Mouse (Mus musculus) liver, embryonic 11.5 days (tissue): ENCODE measurements around the gene Lsm6. TPM values are rescaled to one million over a fixed set of nuclear protein-coding genes. Genes with fewer than 3 reads are reported as not detected.

ENCODE experiments used
- ATAC-seq: fragments of 200-750 bp; cut with Nextera tagmentation; replicated peaks from 2 replicates; pipeline ENCODE4 v1.8.0; 2017; ENCODE audit warnings: moderate number of reproducible peaks, mild to moderate bottlenecking, moderate TSS enrichment, moderate library complexity; ENCODE audit not compliant: low FRiP score
- DNase-seq: peaks from one replicate; pipeline ENCODE4 v3.0.0-alpha.2; 2017; ENCODE audit warnings: low spot score
- H3K27ac ChIP-seq: fragments of 300-500 bp; sonication (generic); 2 replicates; pipeline ENCODE4 v1.5.1; 2014; ENCODE audit warnings: mild to moderate bottlenecking, low read depth, low read length, control low read depth
- H3K27me3 ChIP-seq: fragments of 300-500 bp; sonication (generic); replicated peaks from 2 replicates; pipeline ENCODE4 v1.6.1; 2014; ENCODE audit warnings: low read length, mixed read lengths; ENCODE audit not compliant: control insufficient read depth, insufficient read depth
- H3K36me3 ChIP-seq: fragments of 300-500 bp; sonication (generic); 2 replicates; pipeline ENCODE4 v1.6.1; 2014; ENCODE audit warnings: mild to moderate bottlenecking, low read length, moderate library complexity, mixed read lengths; ENCODE audit not compliant: control insufficient read depth, insufficient read depth
- H3K4me1 ChIP-seq: fragments of 300-500 bp; sonication (generic); replicated peaks from 2 replicates; pipeline ENCODE4 v1.6.1; 2014; ENCODE audit warnings: low read length, mixed read lengths; ENCODE audit not compliant: control insufficient read depth, insufficient read depth
- H3K4me2 ChIP-seq: fragments of 300-500 bp; sonication (generic); 2 replicates; pipeline ENCODE4 v1.6.1; 2014; ENCODE audit warnings: mild to moderate bottlenecking, control low read depth, moderate library complexity
- H3K4me3 ChIP-seq: fragments of 300-500 bp; sonication (generic); 2 replicates; pipeline ENCODE4 v1.5.1; 2014; ENCODE audit warnings: low read depth, low read length, control low read depth
- H3K9ac ChIP-seq: fragments of 300-500 bp; sonication (generic); 2 replicates; pipeline ENCODE4 v1.6.1; 2014; ENCODE audit warnings: low read depth, low read length, control low read depth
- H3K9me3 ChIP-seq: fragments of 300-500 bp; sonication (generic); 2 replicates; pipeline ENCODE4 v1.6.1; 2016; ENCODE audit warnings: low read length, inconsistent platforms, mixed read lengths; ENCODE audit not compliant: control insufficient read depth
- WGBS: fragments of 180-500 bp; shearing (Covaris S2); extraction: QIAGEN DNeasy Blood & Tissue Kit; methylation state at CpG from one replicate; pipeline ENCODE4 v1.1.7; 2014; 5-methylcytosine and 5-hydroxymethylcytosine counted together
- polyA plus RNA-seq: library from polyadenylated mRNA; unstranded; fragments of >200 nt; fragmentation: Nextera tagmentation; extraction: Ambion mirVana; gene quantifications from 2 replicates; pipeline ENCODE4 v1.2.1, GENCODE M21; 2014

Gene Lsm6
- polyA plus RNA-seq, 1 experiment from 2014 or later, result 224 TPM

- 87% methylated on average over 9 of the region's 9 CpGs for WGBS
- no peaks in the 10 kb centered on the region for H3K9me3 ChIP-seq
- no peak overlapping the region for H3K9ac ChIP-seq
- no peaks in the 10 kb centered on the region for H3K4me1 ChIP-seq
- H3K4me3 ChIP-seq, result no peak overlapping the region
- H3K27me3 ChIP-seq, result no peaks in the 10 kb centered on the region
- H3K27ac ChIP-seq, result no peak overlapping the region
- peaks cover 44% of the 10 kb centered on the region for H3K36me3 ChIP-seq
- no peak overlapping the region for H3K4me2 ChIP-seq
- ATAC-seq (no peak), DNase-seq (no peak)
Measured at GRCm38 (mm10) chr8:78810207-78810675, 10.7 kb downstream of the Lsm6 start.

GRCm38 (mm10) chr8:78809454-78810206 lies 11.3 kb downstream of the Lsm6 start:
- Histone ChIP-seq H3K4me1 (no peaks in the 10 kb centered on the region), H3K27me3 (no peaks in the 10 kb centered on the region), H3K4me3 (no peak overlapping the region), H3K9ac (no peak overlapping the region), H3K4me2 (no peak overlapping the region), H3K36me3 (peaks cover 48% of the 10 kb centered on the region), H3K9me3 (no peaks in the 10 kb centered on the region), H3K27ac (no peak overlapping the region)
- ATAC-seq, result no peak
- 91% methylated on average over 14 of the region's 14 CpGs for WGBS
- DNase-seq, result peak; percentile 4

GRCm38 (mm10) chr8:78808888-78809287 lies 12.1 kb downstream of the Lsm6 start:
- Histone ChIP-seq H3K9ac (no peak overlapping the region), H3K4me1 (no peaks in the 10 kb centered on the region), H3K9me3 (no peaks in the 10 kb centered on the region), H3K4me3 (no peak overlapping the region), H3K27me3 (no peaks in the 10 kb centered on the region), H3K4me2 (no peak overlapping the region), H3K36me3 (peaks cover 48% of the 10 kb centered on the region), H3K27ac (no peak overlapping the region)
- DNase-seq (no peak), ATAC-seq (no peak)
- 82% methylated on average over 2 of the region's 2 CpGs for WGBS

GRCm38 (mm10) chr8:78808439-78808838 lies 12.5 kb downstream of the Lsm6 start:
- no peaks in the 10 kb centered on the region for H3K27me3 ChIP-seq
- H3K27ac ChIP-seq, result no peak overlapping the region
- H3K36me3 ChIP-seq, result peaks cover 48% of the 10 kb centered on the region
- DNase-seq (no peak), ATAC-seq (no peak)
- H3K4me3 ChIP-seq, result no peak overlapping the region
- H3K9me3 ChIP-seq, result no peaks in the 10 kb centered on the region
- no peaks in the 10 kb centered on the region for H3K4me1 ChIP-seq
- WGBS, result 88% methylated on average over 5 of the region's 5 CpGs
- no peak overlapping the region for H3K4me2 ChIP-seq
- no peak overlapping the region for H3K9ac ChIP-seq

GRCm38 (mm10) chr8:78807283-78807682 lies 13.7 kb downstream of the Lsm6 start:
- DNase-seq (no peak), ATAC-seq (no peak)
- H3K4me1 ChIP-seq, result no peaks in the 10 kb centered on the region
- WGBS, result 86% methylated on average over 9 of the region's 9 CpGs
- H3K27me3 ChIP-seq, result no peaks in the 10 kb centered on the region
- no peaks in the 10 kb centered on the region for H3K9me3 ChIP-seq
- peaks cover 44% of the 10 kb centered on the region for H3K36me3 ChIP-seq
- no peak overlapping the region for H3K4me2 ChIP-seq
- H3K9ac ChIP-seq, result no peak overlapping the region
- H3K4me3 ChIP-seq, result no peak overlapping the region
- no peak overlapping the region for H3K27ac ChIP-seq

GRCm38 (mm10) chr8:78806006-78806405 lies 14.9 kb downstream of the Lsm6 start:
- no peak for DNase-seq
- Histone ChIP-seq H3K27ac (no peak overlapping the region), H3K4me3 (no peak overlapping the region), H3K27me3 (no peaks in the 10 kb centered on the region), H3K9ac (no peak overlapping the region), H3K9me3 (no peaks in the 10 kb centered on the region), H3K36me3 (peaks cover 34% of the 10 kb centered on the region), H3K4me2 (no peak overlapping the region), H3K4me1 (no peaks in the 10 kb centered on the region)
- no peak for ATAC-seq
- 91% methylated on average over 5 of the region's 5 CpGs for WGBS

- H3K9ac ChIP-seq, result no peak overlapping the region
- DNase-seq, result no peak
- H3K27ac ChIP-seq, result no peak overlapping the region
- no peak overlapping the region for H3K4me2 ChIP-seq
- H3K4me3 ChIP-seq, result no peak overlapping the region
- 92% methylated on average over 6 of the region's 6 CpGs for WGBS
- H3K9me3 ChIP-seq, result no peaks in the 10 kb centered on the region
- ATAC-seq, result no peak
- no peaks in the 10 kb centered on the region for H3K27me3 ChIP-seq
- no peaks in the 10 kb centered on the region for H3K4me1 ChIP-seq
- H3K36me3 ChIP-seq, result peaks cover 9% of the 10 kb centered on the region; the same call in 1 of the 2 replicates
Measured at GRCm38 (mm10) chr8:78801201-78801600, 19.7 kb downstream of the Lsm6 start.

GRCm38 (mm10) chr8:78798671-78799070 lies 22.3 kb downstream of the Lsm6 start:
- ATAC-seq, result no peak
- DNase-seq, result peak; percentile 14
- 73% methylated on average over 3 of the region's 3 CpGs for WGBS
- Histone ChIP-seq H3K27me3 (no peaks in the 10 kb centered on the region), H3K4me2 (no peak overlapping the region), H3K9me3 (no peaks in the 10 kb centered on the region), H3K36me3 (no peaks in the 10 kb centered on the region), H3K4me1 (no peaks in the 10 kb centered on the region), H3K9ac (no peak overlapping the region), H3K4me3 (no peak overlapping the region), H3K27ac (no peak overlapping the region)

GRCm38 (mm10) chr8:78797985-78798384 lies 23.0 kb downstream of the Lsm6 start:
- Histone ChIP-seq H3K36me3 (no peaks in the 10 kb centered on the region), H3K4me2 (no peak overlapping the region), H3K27ac (no peak overlapping the region), H3K9me3 (no peaks in the 10 kb centered on the region), H3K27me3 (no peaks in the 10 kb centered on the region), H3K9ac (no peak overlapping the region), H3K4me3 (no peak overlapping the region), H3K4me1 (no peaks in the 10 kb centered on the region)
- whole genome bisulfite sequencing, result 93% methylated on average over 7 of the region's 7 CpGs
- ATAC-seq, result no peak
- DNase-seq, result no peak
